Mouse (Mus musculus): ENCODE measurements around the gene Rsph1. TPM values are rescaled to one million over a fixed set of nuclear protein-coding genes. Genes with fewer than 3 reads are reported as not detected.
"Not testable (repeated sequence)": the region's sequence is repeated elsewhere in the genome, so short reads cannot be mapped to it uniquely, and the experiment has no call there.

The Rsph1 gene
- total RNA-seq, 2 experiments from 2014 or later = 13.8 to 14.2 TPM

GRCm38 (mm10) chr17:31280269-31280668 is 3.1 kb upstream of the Rsph1 start:
- DNase-seq (ENCODE audit: extremely low spot score in 1 of 2, low spot score in 1 of 2) = no peak

- DNase-seq (ENCODE audit: extremely low spot score in 1 of 2, low spot score in 1 of 2) = no peak
These were observed 2.4 kb upstream of the Rsph1 start for GRCm38 (mm10) chr17:31279541-31279940.

- no peak for DNase-seq (ENCODE audit: extremely low spot score in 1 of 2, low spot score in 1 of 2)
These were observed 748 bp upstream of the Rsph1 start for GRCm38 (mm10) chr17:31277931-31278330.

DNA sequence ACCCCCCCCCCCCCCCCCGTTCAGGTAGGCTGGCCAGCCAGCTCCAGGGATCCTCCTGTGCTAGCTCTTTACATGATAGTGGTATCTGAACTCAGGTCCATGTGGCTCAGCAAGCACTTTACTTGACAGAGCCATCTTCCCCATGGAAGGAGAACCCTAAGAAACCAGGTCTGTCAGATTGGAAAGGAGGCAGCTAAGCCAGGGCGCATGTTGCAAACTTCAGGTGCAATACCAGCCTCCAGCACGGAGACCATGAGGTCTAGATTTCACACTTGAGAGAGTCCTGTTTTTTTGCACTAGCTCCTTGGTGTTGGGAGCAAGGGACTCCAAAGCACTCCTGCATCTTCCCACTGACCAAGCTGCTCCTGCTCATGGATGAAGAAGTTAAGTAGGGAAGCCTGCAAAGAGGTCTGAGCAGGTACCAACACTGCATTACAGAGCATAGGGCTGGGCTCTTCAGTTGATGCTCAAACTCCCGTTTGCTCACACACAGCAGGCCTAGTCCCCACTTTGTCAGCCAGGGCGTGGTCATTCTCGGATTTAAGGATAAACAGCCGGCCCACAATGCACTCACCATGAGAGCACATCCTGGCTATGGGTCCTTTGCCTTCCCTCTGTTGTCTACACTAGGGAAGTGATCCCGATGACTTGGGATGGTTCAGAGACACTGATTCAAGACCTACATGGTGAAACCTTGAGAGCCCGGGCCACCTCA is 819 bp downstream of the Rsph1 start:
- no peak for DNase-seq (ENCODE audit: extremely low spot score in 1 of 2, low spot score in 1 of 2)

DNA sequence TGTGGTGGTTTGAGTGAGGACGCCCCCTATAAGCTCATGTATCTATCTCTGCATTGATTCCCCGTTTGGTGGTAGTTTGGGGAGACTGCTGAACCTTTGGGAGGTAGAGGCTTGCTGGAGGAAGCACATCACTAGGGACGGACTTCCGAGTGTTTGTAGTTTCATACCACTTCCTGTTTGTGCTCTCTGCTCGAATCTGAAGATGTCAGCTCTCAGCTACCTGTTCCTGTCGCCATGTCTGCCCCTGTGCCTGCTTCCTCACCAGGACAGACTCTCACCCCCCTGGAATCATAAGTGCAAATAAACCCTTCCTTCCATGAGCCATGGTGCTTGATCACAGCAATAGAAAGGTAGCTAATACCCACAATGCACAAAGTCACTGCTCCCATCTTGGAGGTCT is 2.0 kb downstream of the Rsph1 start:
- no peak for DNase-seq (ENCODE audit: extremely low spot score in 1 of 2, low spot score in 1 of 2)

DNA sequence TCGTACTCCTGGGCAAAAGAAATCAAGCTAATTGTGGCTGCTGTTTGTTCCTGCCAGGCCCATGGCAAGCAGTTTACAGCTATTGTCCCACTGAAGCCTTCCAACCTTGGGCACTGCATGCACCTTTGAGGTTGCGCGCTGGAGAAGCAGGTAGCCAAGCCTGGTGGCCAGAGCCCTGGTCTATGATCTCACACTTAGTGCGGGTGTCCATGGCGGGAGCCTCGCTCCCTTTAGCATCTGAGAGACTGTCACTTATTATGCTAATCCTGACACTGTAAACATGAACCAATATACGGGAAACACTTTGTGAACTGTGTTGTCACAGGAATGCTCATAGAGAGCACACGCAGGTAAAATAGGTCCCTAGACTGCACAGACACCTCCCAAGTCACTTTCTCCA is 3.6 kb downstream of the Rsph1 start:
- DNase-seq (ENCODE audit: extremely low spot score in 1 of 2, low spot score in 1 of 2) = no peak

GRCm38 (mm10) chr17:31272416-31273165 is 4.6 kb downstream of the Rsph1 start:
- DNase-seq (ENCODE audit: extremely low spot score in 1 of 2, low spot score in 1 of 2) = peak in 1 of 2 experiments; percentile 1

- DNase-seq (ENCODE audit: extremely low spot score in 1 of 2, low spot score in 1 of 2) = peak in 1 of 2 experiments; percentile 1
These were observed 5.9 kb downstream of the Rsph1 start for GRCm38 (mm10) chr17:31271136-31271851.

GRCm38 (mm10) chr17:31270736-31271135 is 6.4 kb downstream of the Rsph1 start:
- DNase-seq (ENCODE audit: extremely low spot score in 1 of 2, low spot score in 1 of 2) = not testable (repeated sequence)

DNA sequence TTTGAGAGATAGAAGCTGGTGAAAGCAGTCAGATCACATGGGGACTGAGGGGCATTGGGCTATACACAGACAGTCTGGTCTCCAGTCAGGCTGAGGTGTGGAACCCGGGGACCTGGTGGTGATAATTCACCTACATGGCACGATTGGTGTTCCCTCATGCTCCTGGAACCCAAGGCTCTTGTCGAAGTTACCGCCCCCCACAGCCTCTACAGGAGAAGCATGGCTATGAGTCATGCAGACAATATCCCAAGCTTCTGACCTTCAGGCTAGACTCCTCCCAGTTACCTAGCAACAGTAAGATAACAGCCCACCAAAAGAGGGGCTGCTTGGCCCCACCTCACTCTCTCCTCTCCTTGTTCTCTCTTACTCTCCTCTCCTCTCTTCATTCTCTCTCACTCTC is 6.9 kb downstream of the Rsph1 start:
- DNase-seq (ENCODE audit: extremely low spot score in 1 of 2, low spot score in 1 of 2) = peak in 1 of 2 experiments; percentile 2

- DNase-seq (ENCODE audit: extremely low spot score in 1 of 2, low spot score in 1 of 2) = peak in 1 of 2 experiments; percentile 3
These were observed 7.4 kb downstream of the Rsph1 start for GRCm38 (mm10) chr17:31269761-31270160.

DNA sequence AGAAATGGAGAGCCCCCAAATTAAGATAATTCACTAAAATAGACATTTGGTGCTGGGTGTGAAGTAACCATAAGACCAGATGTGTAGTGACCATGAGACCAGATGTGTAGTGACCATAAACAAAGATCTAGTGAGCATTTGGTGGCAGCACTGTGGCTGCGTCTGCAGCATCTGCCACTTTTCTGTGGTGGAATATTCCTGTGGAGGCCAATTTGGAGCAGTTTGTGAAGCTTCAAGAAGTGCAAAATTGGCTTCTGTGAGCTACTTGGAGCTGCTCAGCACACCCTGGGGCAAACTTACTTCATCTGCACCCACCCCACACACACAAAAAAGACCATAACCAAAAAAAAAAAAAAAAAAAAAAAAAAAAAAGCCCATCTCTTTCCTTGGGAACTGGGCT is 9.2 kb downstream of the Rsph1 start:
- DNase-seq (ENCODE audit: extremely low spot score in 1 of 2, low spot score in 1 of 2) = peak in 1 of 2 experiments; percentile 5

DNA sequence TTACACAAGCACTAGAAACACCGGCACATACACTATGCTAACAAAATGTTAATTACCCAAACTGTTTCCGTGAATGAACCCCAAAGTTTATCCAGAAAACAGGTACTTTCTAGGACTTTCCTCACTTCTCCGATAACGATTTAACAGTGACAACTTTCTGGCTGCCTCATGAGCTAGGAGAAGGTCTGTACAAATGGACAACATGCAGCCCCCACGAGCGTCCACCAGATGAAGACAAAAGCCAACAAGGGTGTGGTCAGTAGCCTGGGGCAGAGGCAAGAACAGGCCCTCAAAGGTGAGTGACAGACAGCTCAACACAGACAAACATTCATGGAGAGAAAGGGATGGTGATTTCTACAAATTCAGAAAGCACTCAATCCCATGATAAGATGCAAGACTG is 9.6 kb downstream of the Rsph1 start:
- DNase-seq (ENCODE audit: extremely low spot score in 1 of 2, low spot score in 1 of 2) = no peak

GRCm38 (mm10) chr17:31267138-31267537 is 10.0 kb downstream of the Rsph1 start:
- no peak for DNase-seq (ENCODE audit: extremely low spot score in 1 of 2, low spot score in 1 of 2)

DNA sequence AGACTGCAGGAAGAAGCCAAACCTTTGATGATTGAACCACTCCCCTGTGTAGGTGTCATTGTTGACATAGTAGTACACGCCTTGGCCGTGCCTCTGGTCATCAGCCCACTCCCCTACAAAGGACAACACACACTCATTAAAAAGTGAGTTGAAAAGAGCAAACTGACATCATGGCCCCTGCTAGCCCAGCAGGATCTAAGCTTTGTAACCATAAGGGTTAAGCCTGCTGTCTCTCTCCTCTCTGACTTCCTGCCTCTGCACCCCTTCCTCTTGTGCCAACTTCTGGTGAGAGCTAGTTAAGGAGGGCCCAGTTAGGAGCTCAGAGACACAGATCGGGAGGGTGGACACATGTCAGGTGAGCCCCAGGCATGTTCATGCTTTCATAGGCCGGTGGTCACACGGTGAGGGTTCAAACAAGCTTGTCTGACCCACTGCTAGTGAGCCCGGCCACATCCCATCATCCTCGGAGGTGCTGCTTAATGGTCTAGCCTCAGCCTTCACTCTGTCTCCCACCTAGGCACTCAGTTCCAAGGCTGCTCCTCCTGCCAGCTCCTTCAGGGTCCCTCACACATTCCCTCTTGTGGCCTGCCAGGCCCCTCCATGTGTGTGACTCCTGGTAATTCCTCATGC is 10.7 kb downstream of the Rsph1 start:
- DNase-seq (ENCODE audit: extremely low spot score in 1 of 2, low spot score in 1 of 2) = no peak

- DNase-seq (ENCODE audit: extremely low spot score in 1 of 2, low spot score in 1 of 2) = peak in 1 of 2 experiments; percentile 9
These were observed 11.4 kb downstream of the Rsph1 start for GRCm38 (mm10) chr17:31265831-31266230.

GRCm38 (mm10) chr17:31265171-31265572 is 12.0 kb downstream of the Rsph1 start:
- peak in 1 of 2 experiments; percentile 5 for DNase-seq (ENCODE audit: extremely low spot score in 1 of 2, low spot score in 1 of 2)

- DNase-seq (ENCODE audit: extremely low spot score in 1 of 2, low spot score in 1 of 2) = no peak
These were observed 12.8 kb downstream of the Rsph1 start for GRCm38 (mm10) chr17:31264372-31264771.

DNA sequence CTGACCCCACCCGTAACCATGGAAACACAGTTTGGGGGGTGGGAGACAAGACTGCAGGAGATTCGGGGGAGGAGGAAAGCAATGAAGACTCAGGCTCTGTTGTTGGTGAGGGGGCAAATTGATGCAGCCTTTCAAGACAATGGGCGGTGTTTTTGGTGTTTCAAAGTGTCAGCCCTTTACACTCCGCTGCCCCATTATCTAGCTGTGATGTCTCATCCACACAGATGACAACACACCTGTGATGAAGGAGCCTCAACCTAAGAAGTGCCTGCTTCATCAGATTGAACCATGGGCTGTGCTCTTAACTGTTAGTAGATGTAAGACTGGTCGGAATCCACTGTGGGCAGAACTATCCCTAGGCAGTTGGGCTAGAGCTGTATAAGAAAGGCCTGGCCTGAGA is 13.4 kb downstream of the Rsph1 start:
- peak in 1 of 2 experiments; percentile 6 for DNase-seq (ENCODE audit: extremely low spot score in 1 of 2, low spot score in 1 of 2)

DNA sequence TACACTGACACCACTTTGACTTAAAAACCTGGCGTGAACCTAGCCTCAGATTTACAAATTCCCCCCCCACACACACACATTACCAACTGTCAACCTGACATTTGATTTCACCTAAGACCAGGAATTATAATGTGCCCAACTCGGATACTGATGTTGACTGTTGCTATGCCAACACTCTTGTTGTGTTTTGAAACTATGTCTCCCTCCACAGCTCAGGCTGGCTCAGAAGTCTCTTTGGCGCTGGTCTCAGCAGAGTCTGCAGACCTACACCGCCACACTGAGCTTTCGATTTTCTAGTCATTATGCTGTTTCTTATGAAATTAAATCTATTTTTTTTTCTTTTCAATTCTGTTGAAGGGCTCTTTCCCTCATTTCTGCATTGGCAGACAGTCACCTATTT is 14.5 kb downstream of the Rsph1 start:
- DNase-seq (ENCODE audit: extremely low spot score in 1 of 2, low spot score in 1 of 2) = peak in 1 of 2 experiments; percentile 5

DNA sequence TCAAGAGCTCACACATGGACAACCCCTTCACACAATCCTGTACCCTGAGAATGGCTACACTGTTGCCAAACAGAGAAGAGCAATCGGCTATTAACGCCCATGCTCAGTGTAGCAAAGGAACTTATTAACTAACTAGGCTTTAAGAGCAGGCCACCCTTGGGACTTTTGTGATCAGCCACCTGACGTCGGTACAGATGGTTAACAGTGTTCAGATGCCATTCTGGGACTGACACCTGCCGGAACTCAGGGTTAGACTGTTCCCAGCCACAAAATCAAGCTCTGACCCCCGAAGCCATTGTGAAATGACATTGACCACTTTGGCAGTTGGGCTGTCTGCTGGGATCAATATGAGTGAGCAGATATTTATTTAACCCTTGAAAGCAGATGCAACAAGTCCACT is 15.8 kb downstream of the Rsph1 start:
- no peak for DNase-seq (ENCODE audit: extremely low spot score in 1 of 2, low spot score in 1 of 2)

Measured in layer of hippocampus, postnatal 25 days (tissue).